Mouse (Mus musculus): ENCODE results near the gene Ndrg3. TPM values are rescaled to one million over a fixed set of nuclear protein-coding genes. Genes with fewer than 3 reads are reported as not detected.

The Ndrg3 gene
- polyA plus RNA-seq, 2 experiments, result 29.2 to 31.7 TPM

DNA sequence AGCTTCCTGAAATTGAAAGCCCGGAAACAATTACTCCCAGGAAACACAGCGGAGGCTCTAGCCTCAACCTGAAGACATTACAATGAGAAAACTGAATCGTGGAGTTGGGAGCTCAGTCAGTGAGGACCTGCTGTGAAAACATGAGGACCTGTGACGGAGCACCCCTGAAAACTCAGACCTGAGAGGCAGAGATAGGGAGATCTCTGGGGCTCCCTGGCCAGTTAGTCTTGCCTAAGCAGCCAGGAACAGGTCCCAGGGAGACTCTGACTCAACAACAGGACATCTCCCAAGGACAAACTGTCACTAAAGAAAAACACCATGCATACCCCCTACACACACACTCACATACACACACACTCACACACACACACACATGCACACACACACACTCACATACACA, 93.5 kb downstream of the Ndrg3 start:
- Histone ChIP-seq H3K27me3 (ENCODE audit: control insufficient read depth, insufficient read depth, low read length) (no peaks in the 10 kb centered on the region), H3K9ac (replicated peaks) (no peak overlapping the region; the same call in 1 of the 2 replicates), H3K4me3 (ENCODE audit: insufficient read depth in 1 of 2, low read depth in 2 of 2, low read length in 2 of 2) (no peak overlapping the region), H3K4me2 (ENCODE audit: low read depth) (peak overlapping the region; percentile 34), H3K4me1 (replicated peaks; ENCODE audit: control insufficient read depth in 2 of 2, insufficient read depth in 2 of 2, low read length in 1 of 2) (peaks cover 17 to 29% of the 10 kb centered on the region in 2 experiments), H3K36me3 (replicated peaks; ENCODE audit: control insufficient read depth, insufficient read depth, low read depth) (no peaks in the 10 kb centered on the region), H3K9me3 (ENCODE audit: control insufficient read depth, low read length) (no peaks in the 10 kb centered on the region), H3K27ac (no peak overlapping the region)
- no peak for DNase-seq (ENCODE audit: low read depth in 3 of 3, low spot score in 3 of 3)
- 9% methylated on average over 4 of the region's 4 CpGs for WGBS (ENCODE audit: insufficient replicate concordance)
- peak; percentile 63 for ATAC-seq (ENCODE audit: insufficient read depth)
- TF ChIP-seq CTCF (IDR thresholded peaks at IDR 0.05; ENCODE audit: low read depth) (no peak), EP300 (IDR thresholded peaks at IDR 0.05; ENCODE audit: low read depth) (no peak)

DNA sequence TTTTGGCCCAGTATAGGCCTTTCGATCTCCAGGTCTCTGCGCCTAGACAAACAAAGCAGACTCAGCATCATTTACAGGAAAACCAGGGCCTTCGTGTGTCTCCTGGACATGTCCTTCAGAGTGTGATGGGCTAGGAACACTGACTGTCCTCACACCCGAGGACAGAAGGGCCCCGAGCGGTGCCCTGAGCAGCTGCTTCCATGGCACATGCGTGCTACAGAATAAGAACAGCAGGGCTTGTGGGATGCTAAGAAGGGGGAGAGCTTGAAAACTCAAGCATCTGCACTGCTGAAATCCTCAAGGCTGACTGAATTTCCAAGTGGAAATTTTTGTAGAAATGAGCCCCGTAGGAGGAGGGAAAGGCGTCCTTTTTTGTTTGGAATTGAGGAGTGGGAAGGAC, 94.8 kb downstream of the Ndrg3 start:
- no peak overlapping the region for H3K4me2 ChIP-seq (ENCODE audit: low read depth)
- no peak overlapping the region for H3K27ac ChIP-seq
- peaks cover 17 to 29% of the 10 kb centered on the region in 2 experiments for H3K4me1 ChIP-seq (replicated peaks; ENCODE audit: control insufficient read depth in 2 of 2, insufficient read depth in 2 of 2, low read length in 1 of 2)
- no peaks in the 10 kb centered on the region for H3K9me3 ChIP-seq (ENCODE audit: control insufficient read depth, low read length)
- 60% methylated on average over 9 of the region's 9 CpGs for WGBS (ENCODE audit: insufficient replicate concordance)
- DNase-seq (ENCODE audit: low read depth in 3 of 3, low spot score in 3 of 3) (no peak), ATAC-seq (ENCODE audit: insufficient read depth) (no peak)
- no peak overlapping the region for H3K9ac ChIP-seq (replicated peaks)
- TF ChIP-seq EP300 (IDR thresholded peaks at IDR 0.05; ENCODE audit: low read depth) (no peak), CTCF (IDR thresholded peaks at IDR 0.05; ENCODE audit: low read depth) (no peak)
- no peaks in the 10 kb centered on the region for H3K36me3 ChIP-seq (replicated peaks; ENCODE audit: control insufficient read depth, insufficient read depth, low read depth)
- no peak overlapping the region for H3K4me3 ChIP-seq (ENCODE audit: insufficient read depth in 1 of 2, low read depth in 2 of 2, low read length in 2 of 2)
- H3K27me3 ChIP-seq (ENCODE audit: control insufficient read depth, insufficient read depth, low read length), result no peaks in the 10 kb centered on the region

DNA sequence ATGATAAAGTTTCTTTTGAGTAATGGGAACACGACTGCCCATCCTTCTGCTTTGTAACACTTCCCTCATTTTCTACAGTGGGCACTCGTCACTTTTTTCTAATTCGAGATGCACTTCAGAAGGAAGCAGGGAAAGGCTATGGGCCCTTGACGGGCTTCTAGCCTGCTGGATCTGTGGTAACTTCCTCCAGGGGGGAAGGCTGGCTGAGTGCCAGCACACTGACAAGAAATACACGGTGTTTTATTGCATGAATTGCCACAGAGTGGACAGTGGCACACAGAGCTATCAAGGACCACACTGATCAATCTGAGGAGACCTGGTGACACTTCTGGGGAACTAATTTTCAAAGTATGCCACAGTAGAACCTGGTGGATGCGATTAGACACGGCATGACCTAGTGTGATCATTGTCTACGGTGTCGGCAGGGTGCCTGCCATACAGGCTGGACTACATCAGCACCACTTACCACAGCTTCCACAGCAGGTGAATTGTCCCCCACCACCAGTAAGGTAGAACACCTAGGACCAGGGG, 95.4 kb downstream of the Ndrg3 start:
- no peak overlapping the region for H3K9ac ChIP-seq (replicated peaks)
- no peak for TF ChIP-seq CTCF (IDR thresholded peaks at IDR 0.05; ENCODE audit: low read depth)
- TF ChIP-seq EP300 (IDR thresholded peaks at IDR 0.05; ENCODE audit: low read depth), result no peak
- H3K27ac ChIP-seq, result no peak overlapping the region
- no peak overlapping the region for H3K4me2 ChIP-seq (ENCODE audit: low read depth)
- no peak for ATAC-seq (ENCODE audit: insufficient read depth)
- no peak overlapping the region for H3K4me3 ChIP-seq (ENCODE audit: insufficient read depth in 1 of 2, low read depth in 2 of 2, low read length in 2 of 2)
- no peaks in the 10 kb centered on the region for H3K36me3 ChIP-seq (replicated peaks; ENCODE audit: control insufficient read depth, insufficient read depth, low read depth)
- no peak for DNase-seq (ENCODE audit: low read depth in 3 of 3, low spot score in 3 of 3)
- H3K4me1 ChIP-seq (replicated peaks; ENCODE audit: control insufficient read depth in 2 of 2, insufficient read depth in 2 of 2, low read length in 1 of 2), result peaks cover 17 to 29% of the 10 kb centered on the region in 2 experiments
- 55% methylated on average over 9 of the region's 9 CpGs for WGBS (ENCODE audit: insufficient replicate concordance)
- no peaks in the 10 kb centered on the region for H3K27me3 ChIP-seq (ENCODE audit: control insufficient read depth, insufficient read depth, low read length)
- H3K9me3 ChIP-seq (ENCODE audit: control insufficient read depth, low read length), result no peaks in the 10 kb centered on the region

DNA sequence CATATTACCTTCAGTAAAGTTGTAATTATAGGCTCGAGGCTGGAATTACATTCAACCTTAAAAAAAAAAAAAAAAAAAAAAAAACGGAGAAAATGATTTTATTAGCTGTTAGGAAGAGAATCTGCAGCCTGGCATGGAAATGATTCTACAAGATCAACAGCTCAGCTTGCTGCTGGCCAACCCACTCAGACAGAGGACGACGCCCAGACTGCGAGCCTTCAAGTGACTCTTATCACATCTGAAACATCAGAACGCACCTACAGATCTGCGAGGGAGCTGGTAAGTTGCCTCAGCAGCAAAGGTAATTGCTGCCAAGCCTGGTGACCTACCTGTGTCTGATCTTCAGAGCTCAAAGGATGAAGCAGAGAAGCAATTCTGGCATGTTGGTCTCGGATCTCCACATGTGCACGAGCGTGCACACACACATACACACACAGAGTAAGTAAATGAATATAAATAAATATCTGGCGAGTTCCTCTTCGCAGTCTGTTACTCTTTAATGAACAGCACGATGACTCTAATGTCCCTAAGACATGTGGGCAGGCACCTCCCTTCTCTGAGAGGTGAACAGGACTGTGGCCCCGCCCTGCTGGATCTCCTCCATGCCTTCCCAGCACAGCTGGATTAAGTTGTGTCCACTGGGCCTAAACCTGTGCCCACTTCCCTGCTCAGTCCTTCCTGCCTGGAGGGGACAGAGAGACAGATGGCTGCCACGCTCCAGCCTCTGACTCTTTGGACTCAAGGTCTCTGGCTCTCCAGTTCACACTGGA, 97.2 kb downstream of the Ndrg3 start:
- Histone ChIP-seq H3K9ac (replicated peaks) (no peak overlapping the region), H3K4me1 (replicated peaks; ENCODE audit: control insufficient read depth in 2 of 2, insufficient read depth in 2 of 2, low read length in 1 of 2) (peaks cover 17 to 29% of the 10 kb centered on the region in 2 experiments), H3K27ac (no peak overlapping the region), H3K4me2 (ENCODE audit: low read depth) (no peak overlapping the region), H3K27me3 (ENCODE audit: control insufficient read depth, insufficient read depth, low read length) (no peaks in the 10 kb centered on the region), H3K9me3 (ENCODE audit: control insufficient read depth, low read length) (no peaks in the 10 kb centered on the region), H3K36me3 (replicated peaks; ENCODE audit: control insufficient read depth, insufficient read depth, low read depth) (no peaks in the 10 kb centered on the region), H3K4me3 (ENCODE audit: insufficient read depth in 1 of 2, low read depth in 2 of 2, low read length in 2 of 2) (no peak overlapping the region)
- WGBS (ENCODE audit: insufficient replicate concordance), result 53% methylated on average over 15 of the region's 15 CpGs
- DNase-seq (ENCODE audit: low read depth in 3 of 3, low spot score in 3 of 3), result no peak
- TF ChIP-seq EP300 (IDR thresholded peaks at IDR 0.05; ENCODE audit: low read depth), result no peak
- no peak for TF ChIP-seq CTCF (IDR thresholded peaks at IDR 0.05; ENCODE audit: low read depth)
- peak; percentile 18; the same call in 1 of the 2 replicates for ATAC-seq (ENCODE audit: insufficient read depth)

DNA sequence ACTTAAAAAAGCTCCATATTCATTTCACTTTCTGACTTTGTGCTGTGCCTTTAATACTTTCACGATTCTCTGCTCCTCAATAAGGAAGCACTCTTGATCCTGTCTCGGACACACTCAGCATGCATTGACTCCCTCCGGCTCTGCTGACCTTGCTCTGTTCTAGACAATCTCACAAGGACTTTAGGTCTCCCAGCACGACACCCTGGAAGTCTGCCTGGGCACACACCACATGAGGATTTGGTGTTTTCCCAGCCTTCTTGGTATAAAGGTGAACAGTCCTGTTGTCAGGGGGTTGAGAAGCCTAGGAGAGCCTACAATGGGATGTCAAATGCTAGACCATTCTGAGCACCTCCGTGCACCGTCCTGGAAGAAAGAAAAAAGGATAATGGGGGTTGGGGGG, 99.0 kb downstream of the Ndrg3 start:
- no peak for TF ChIP-seq EP300 (IDR thresholded peaks at IDR 0.05; ENCODE audit: low read depth)
- Histone ChIP-seq H3K4me2 (ENCODE audit: low read depth) (no peak overlapping the region), H3K4me3 (ENCODE audit: insufficient read depth in 1 of 2, low read depth in 2 of 2, low read length in 2 of 2) (no peak overlapping the region), H3K9me3 (ENCODE audit: control insufficient read depth, low read length) (no peaks in the 10 kb centered on the region), H3K36me3 (replicated peaks; ENCODE audit: control insufficient read depth, insufficient read depth, low read depth) (no peaks in the 10 kb centered on the region), H3K4me1 (replicated peaks; ENCODE audit: control insufficient read depth in 2 of 2, insufficient read depth in 2 of 2, low read length in 1 of 2) (peaks cover 11 to 14% of the 10 kb centered on the region in 2 experiments), H3K9ac (replicated peaks) (no peak overlapping the region), H3K27me3 (ENCODE audit: control insufficient read depth, insufficient read depth, low read length) (no peaks in the 10 kb centered on the region), H3K27ac (no peak overlapping the region)
- DNase-seq (ENCODE audit: low read depth in 3 of 3, low spot score in 3 of 3) (no peak), ATAC-seq (ENCODE audit: insufficient read depth) (no peak)
- 69% methylated on average over 6 of the region's 6 CpGs for WGBS (ENCODE audit: insufficient replicate concordance)
